Mouse (Mus musculus) cerebellum, adult 2 months (tissue): ENCODE measurements at regions not wholly inside any gene's neighbourhood (a gene's known extent, or its start where the extent isn't known, plus 50 kb on each side); places are given as distances from the start of the nearest gene placed in this dataset.

Experiments
- CTCF ChIP-seq: fragments of 200-500 bp; IDR thresholded peaks from 2 replicates; pipeline ENCODE4 v1.5.1; 2011; ENCODE audit warnings: low read depth, mild to moderate bottlenecking, control low read depth, low read length, moderate library complexity, borderline replicate concordance; ENCODE audit not compliant: insufficient read depth
- POLR2A ChIP-seq: fragments of 200-500 bp; IDR thresholded peaks from 2 replicates; pipeline ENCODE4 v1.6.1; 2011; ENCODE audit warnings: low read length, control low read depth, borderline replicate concordance; ENCODE audit not compliant: insufficient read depth

DNA sequence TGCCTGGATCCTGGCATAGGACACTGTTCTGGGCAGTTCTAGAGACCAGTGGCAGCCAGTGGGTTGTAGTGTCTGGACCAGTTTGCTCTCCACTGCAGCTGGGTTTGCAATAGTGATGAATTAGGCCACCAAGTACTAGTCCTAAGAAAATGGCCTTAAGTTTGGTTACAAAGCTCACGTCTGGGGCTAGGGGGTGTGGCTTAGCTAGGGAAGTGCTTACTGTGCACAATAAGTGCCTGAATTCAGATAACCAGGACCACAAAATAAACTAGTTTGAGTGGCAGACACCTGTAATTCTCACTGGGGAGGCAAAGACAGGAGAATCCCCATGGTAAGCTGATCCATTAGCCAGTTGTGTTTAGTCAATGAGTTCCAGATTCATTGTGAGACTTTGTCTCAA is 59.3 kb upstream of the Atl2 start:
- no peak for TF ChIP-seq CTCF
- TF ChIP-seq POLR2A, result no peak
